Mouse (Mus musculus): ENCODE measurements around the gene Rtn4r. TPM values are rescaled to one million over a fixed set of nuclear protein-coding genes. Genes with fewer than 3 reads are reported as not detected.

Rtn4r gene
- total and polyA plus RNA-seq, 2 experiments from 2014 or later, result 1.5 to 1.9 TPM

GRCm38 (mm10) chr16:18082291-18082690 lies 45.2 kb upstream of the Rtn4r start:
- ATAC-seq (ENCODE audit: insufficient read depth, low read depth), result no peak
- H3K27me3 ChIP-seq (ENCODE audit: control insufficient read depth, insufficient read depth, low read length), result no peaks in the 10 kb centered on the region
- DNase-seq (ENCODE audit: low spot score), result no peak
- no peak overlapping the region for H3K27ac ChIP-seq (ENCODE audit: low read depth)
- H3K9me3 ChIP-seq (replicated peaks; ENCODE audit: control insufficient read depth, low read length), result no peaks in the 10 kb centered on the region
- H3K4me2 ChIP-seq (ENCODE audit: low read depth, low read length), result no peak overlapping the region
- H3K4me3 ChIP-seq (ENCODE audit: low read depth, low read length), result no peak overlapping the region
- no peaks in the 10 kb centered on the region for H3K4me1 ChIP-seq (ENCODE audit: control insufficient read depth, insufficient read depth)
- 73% methylated on average over 1 of the region's 1 CpGs for WGBS
- TF ChIP-seq EP300 (IDR thresholded peaks at IDR 0.05; ENCODE audit: low read depth), result no peak
- no peak for TF ChIP-seq CTCF (IDR thresholded peaks at IDR 0.05; ENCODE audit: low read depth)
- H3K9ac ChIP-seq (replicated peaks; ENCODE audit: low read depth, low read length), result no peak overlapping the region
- no peaks in the 10 kb centered on the region for H3K36me3 ChIP-seq (replicated peaks; ENCODE audit: control insufficient read depth, insufficient read depth, low read length)

GRCm38 (mm10) chr16:18083231-18083951 lies 44.1 kb upstream of the Rtn4r start:
- ATAC-seq (ENCODE audit: insufficient read depth, low read depth), result peak; percentile 74
- Histone ChIP-seq H3K4me2 (ENCODE audit: low read depth, low read length) (no peak overlapping the region), H3K4me1 (ENCODE audit: control insufficient read depth, insufficient read depth) (peaks cover 4% of the 10 kb centered on the region; the same call in 1 of the 2 replicates), H3K27ac (ENCODE audit: low read depth) (peak overlapping the region; percentile 65), H3K9ac (replicated peaks; ENCODE audit: low read depth, low read length) (no peak overlapping the region), H3K36me3 (replicated peaks; ENCODE audit: control insufficient read depth, insufficient read depth, low read length) (no peaks in the 10 kb centered on the region), H3K9me3 (replicated peaks; ENCODE audit: control insufficient read depth, low read length) (no peaks in the 10 kb centered on the region), H3K27me3 (ENCODE audit: control insufficient read depth, insufficient read depth, low read length) (0 out of 2 replicates have a peak, but pooled peaks cover 5% of the 10 kb centered on the region), H3K4me3 (ENCODE audit: low read depth, low read length) (no peak overlapping the region)
- 67% methylated on average over 18 of the region's 18 CpGs for WGBS
- peak; percentile 74; the same call in 1 of the 2 replicates for TF ChIP-seq EP300 (IDR thresholded peaks at IDR 0.05; ENCODE audit: low read depth)
- TF ChIP-seq CTCF (IDR thresholded peaks at IDR 0.05; ENCODE audit: low read depth), result no peak
- DNase-seq (ENCODE audit: low spot score), result peak; percentile 36

DNA sequence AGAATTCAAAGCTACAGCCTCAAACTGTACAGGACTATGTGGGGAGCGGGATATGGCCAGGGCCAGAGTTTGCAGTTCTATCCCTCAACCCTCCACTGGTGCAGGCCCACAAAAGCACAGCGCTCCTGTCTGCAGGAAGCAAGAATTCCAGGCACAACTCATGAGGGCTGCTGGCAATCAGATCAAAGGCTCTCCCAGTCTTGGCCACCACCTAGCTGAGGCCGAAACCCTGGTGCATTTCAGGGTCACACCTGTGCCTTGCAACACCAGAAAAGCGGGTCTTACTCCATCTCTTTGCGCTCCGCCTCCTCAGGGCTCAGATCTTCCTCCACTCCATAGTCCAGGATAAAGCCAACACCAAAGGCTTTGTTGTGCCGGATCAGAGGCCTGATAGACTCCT lies 43.2 kb upstream of the Rtn4r start:
- H3K27ac ChIP-seq (ENCODE audit: low read depth), result no peak overlapping the region
- ATAC-seq (ENCODE audit: insufficient read depth, low read depth) (no peak), DNase-seq (ENCODE audit: low spot score) (no peak)
- H3K4me2 ChIP-seq (ENCODE audit: low read depth, low read length), result no peak overlapping the region
- 0 out of 2 replicates have a peak, but pooled peaks cover 5% of the 10 kb centered on the region for H3K27me3 ChIP-seq (ENCODE audit: control insufficient read depth, insufficient read depth, low read length)
- no peaks in the 10 kb centered on the region for H3K36me3 ChIP-seq (replicated peaks; ENCODE audit: control insufficient read depth, insufficient read depth, low read length)
- 89% methylated on average over 7 of the region's 7 CpGs for WGBS
- H3K4me3 ChIP-seq (ENCODE audit: low read depth, low read length), result no peak overlapping the region
- no peak overlapping the region for H3K9ac ChIP-seq (replicated peaks; ENCODE audit: low read depth, low read length)
- H3K9me3 ChIP-seq (replicated peaks; ENCODE audit: control insufficient read depth, low read length), result no peaks in the 10 kb centered on the region
- H3K4me1 ChIP-seq (ENCODE audit: control insufficient read depth, insufficient read depth), result peaks cover 11% of the 10 kb centered on the region; the same call in 1 of the 2 replicates
- TF ChIP-seq EP300 (IDR thresholded peaks at IDR 0.05; ENCODE audit: low read depth), result no peak
- no peak for TF ChIP-seq CTCF (IDR thresholded peaks at IDR 0.05; ENCODE audit: low read depth)

- ATAC-seq (ENCODE audit: insufficient read depth, low read depth), result no peak
- no peak overlapping the region for H3K4me2 ChIP-seq (ENCODE audit: low read depth, low read length)
- WGBS, result 61% methylated on average over 5 of the region's 5 CpGs
- DNase-seq (ENCODE audit: low spot score), result no peak
- H3K9me3 ChIP-seq (replicated peaks; ENCODE audit: control insufficient read depth, low read length), result no peaks in the 10 kb centered on the region
- H3K9ac ChIP-seq (replicated peaks; ENCODE audit: low read depth, low read length), result no peak overlapping the region
- TF ChIP-seq EP300 (IDR thresholded peaks at IDR 0.05; ENCODE audit: low read depth) (no peak), CTCF (IDR thresholded peaks at IDR 0.05; ENCODE audit: low read depth) (no peak)
- no peaks in the 10 kb centered on the region for H3K36me3 ChIP-seq (replicated peaks; ENCODE audit: control insufficient read depth, insufficient read depth, low read length)
- H3K4me1 ChIP-seq (ENCODE audit: control insufficient read depth, insufficient read depth), result peaks cover 15% of the 10 kb centered on the region; the same call in 1 of the 2 replicates
- 0 out of 2 replicates have a peak, but pooled peaks cover 5% of the 10 kb centered on the region for H3K27me3 ChIP-seq (ENCODE audit: control insufficient read depth, insufficient read depth, low read length)
- H3K4me3 ChIP-seq (ENCODE audit: low read depth, low read length), result no peak overlapping the region
- no peak overlapping the region for H3K27ac ChIP-seq (ENCODE audit: low read depth)
Measured at GRCm38 (mm10) chr16:18087101-18087500, 40.3 kb upstream of the Rtn4r start.

- H3K4me3 ChIP-seq (ENCODE audit: low read depth, low read length), result no peak overlapping the region
- H3K36me3 ChIP-seq (replicated peaks; ENCODE audit: control insufficient read depth, insufficient read depth, low read length), result no peaks in the 10 kb centered on the region
- H3K9me3 ChIP-seq (replicated peaks; ENCODE audit: control insufficient read depth, low read length), result 0 out of 2 replicates have a peak, but pooled peaks cover 4% of the 10 kb centered on the region
- peak; percentile 87; the same call in 1 of the 2 replicates for ATAC-seq (ENCODE audit: insufficient read depth, low read depth)
- no peak overlapping the region for H3K27ac ChIP-seq (ENCODE audit: low read depth)
- H3K27me3 ChIP-seq (ENCODE audit: control insufficient read depth, insufficient read depth, low read length), result no peaks in the 10 kb centered on the region
- no peak overlapping the region for H3K4me2 ChIP-seq (ENCODE audit: low read depth, low read length)
- 25% methylated on average over 5 of the region's 5 CpGs for WGBS
- peak; percentile 63 for DNase-seq (ENCODE audit: low spot score)
- TF ChIP-seq CTCF (IDR thresholded peaks at IDR 0.05; ENCODE audit: low read depth) (no peak), EP300 (IDR thresholded peaks at IDR 0.05; ENCODE audit: low read depth) (no peak)
- 0 out of 2 replicates have a peak, but pooled peaks cover 5% of the 10 kb centered on the region for H3K4me1 ChIP-seq (ENCODE audit: control insufficient read depth, insufficient read depth)
- H3K9ac ChIP-seq (replicated peaks; ENCODE audit: low read depth, low read length), result no peak overlapping the region
Measured at GRCm38 (mm10) chr16:18096348-18096747, 31.1 kb upstream of the Rtn4r start.
